Mouse (Mus musculus) spleen, embryonic (tissue): ENCODE results near the gene Mrpl14.

Source experiments
- CTCF ChIA-PET: fragments of 350-600 bp; sonication (Branson Sonifier 250); formaldehyde crosslinking; loops from one replicate; lab custom pipeline; 2022; lab: Charles Lee

The Mrpl14 gene

DNA sequence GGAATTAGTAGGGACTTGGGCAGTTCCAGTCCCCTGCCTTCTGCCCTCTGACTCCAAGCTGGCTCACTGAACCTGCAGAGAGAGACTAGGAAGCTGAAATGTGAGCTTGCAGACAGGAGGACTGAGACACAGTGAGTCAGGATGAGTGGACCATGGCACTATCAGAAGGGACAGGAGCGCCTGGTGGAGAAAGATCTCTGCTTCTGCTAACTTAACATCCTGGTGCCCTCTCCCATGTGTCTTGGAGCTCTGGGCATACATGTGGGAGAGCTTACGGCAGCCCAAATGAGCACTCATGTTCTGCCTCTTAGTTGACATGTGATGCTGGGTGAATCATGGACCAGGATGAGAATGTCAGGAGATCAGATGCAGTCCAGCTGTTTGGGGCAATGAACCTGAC, 59.5 kb downstream of the Mrpl14 start:
- CTCF ChIA-PET = interaction anchor here (1.4 kb wide), 1 partner anchor 12 kb away, joined by 3 read pairs; the partner anchor contains the start of gene 1600014C23Rik

DNA sequence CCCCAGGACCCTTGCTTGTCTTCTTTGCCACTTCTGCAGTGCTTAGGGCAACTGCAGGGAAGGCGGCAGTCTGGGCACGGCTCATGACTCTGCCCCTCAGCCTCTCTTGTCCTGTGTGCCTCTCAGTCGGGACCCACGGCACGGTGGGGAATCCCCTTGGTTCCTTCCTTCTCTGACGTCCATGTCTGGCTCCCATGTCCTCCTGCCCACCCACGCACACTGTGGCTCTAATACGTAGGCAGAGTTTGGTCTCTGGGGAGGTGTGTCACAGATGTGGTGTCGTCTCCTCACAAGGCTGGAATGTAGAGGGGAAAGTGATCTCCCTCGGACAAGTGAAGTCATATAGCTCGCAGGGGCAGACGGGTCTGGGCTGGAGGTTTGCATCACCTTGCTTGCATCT, 60.6 kb downstream of the Mrpl14 start:
- CTCF ChIA-PET = no interaction called here

DNA sequence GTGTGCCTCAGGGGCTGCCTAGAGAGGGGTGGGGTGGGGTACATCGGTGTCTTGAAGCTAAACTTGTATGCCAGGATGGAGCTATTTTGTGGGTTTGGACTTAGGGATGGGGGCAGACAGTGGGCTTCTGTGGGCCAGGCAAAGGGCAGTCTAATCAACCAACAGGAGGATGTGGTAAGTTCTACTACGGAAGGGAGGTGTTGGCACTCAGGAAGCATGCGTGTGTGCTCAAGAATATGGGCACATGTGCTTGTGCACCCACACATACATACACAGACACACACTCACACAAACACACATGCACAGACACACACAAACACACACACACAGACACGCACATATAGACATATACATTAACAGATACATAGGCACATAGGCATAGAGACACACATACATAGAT, 61.2 kb downstream of the Mrpl14 start:
- CTCF ChIA-PET = no interaction called here
